Comparison of ENCODE assay signal across 8 mouse cellular contexts in the genomic region with DNA sequence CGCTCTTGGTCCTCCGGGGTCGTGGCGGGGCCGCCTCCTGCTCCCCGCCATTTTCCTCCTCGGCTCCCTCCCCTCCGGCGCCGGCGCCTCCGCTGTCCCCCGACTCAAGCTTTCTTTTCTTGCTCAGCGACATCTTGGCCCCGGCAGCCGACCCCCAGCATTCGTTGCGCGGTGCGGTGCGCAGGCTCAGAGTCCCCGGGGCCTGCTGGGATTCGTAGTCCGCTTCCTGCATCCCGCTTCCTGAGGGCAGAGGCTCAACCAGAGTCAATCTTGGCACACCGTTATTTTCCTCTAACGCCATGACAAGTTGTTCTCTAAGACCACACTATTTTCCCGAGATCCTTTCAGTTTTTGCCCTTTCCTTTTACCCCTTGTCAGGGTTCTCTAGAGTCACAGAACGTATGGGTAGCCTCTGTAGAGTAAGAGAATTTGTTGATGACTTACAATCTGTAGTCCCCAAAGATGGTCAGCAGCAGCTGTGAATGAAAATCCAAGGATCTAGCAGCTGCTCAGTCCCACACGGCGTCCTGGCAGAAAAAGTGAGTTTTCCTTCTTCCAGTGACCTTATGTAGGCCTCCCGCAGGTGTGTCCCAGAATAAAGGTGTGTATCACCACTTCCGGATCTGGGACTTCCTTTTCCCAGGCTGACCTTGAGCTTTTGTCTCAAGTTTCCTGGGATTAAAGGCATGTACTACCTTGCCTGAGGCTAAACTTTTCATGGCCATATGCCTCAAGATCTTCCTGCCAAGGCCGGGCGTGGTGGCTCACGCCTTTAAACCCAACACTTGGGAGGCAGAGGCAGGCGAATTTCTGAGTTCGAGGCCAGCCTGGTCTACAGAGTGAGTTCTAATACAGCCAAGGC. TPM values are rescaled to one million over a fixed set of nuclear protein-coding genes. Genes with fewer than 3 reads are reported as not detected.
DNase-seq lines count a peak whose midpoint lies in the region; ATAC-seq and TF ChIP-seq lines count a peak whose summit lies in the region.

A gene (minus strand): TSS at position 160 of the 862 bp plus-strand sequence.

- peak within 1 kb of the TSS; percentile 95 for H3K9ac ChIP-seq in hindbrain, embryonic 12.5 days
- peak within 1 kb of the TSS; percentile 84 for H3K9ac ChIP-seq in lung, postnatal 0 days (replicated peaks; ENCODE audit: low read depth)

- DNase-seq in WW6 (ENCODE audit: low read depth, low spot score) = peak; percentile 58
- DNase-seq in cerebellum, postnatal 14 days = peak; percentile 92 to 93
- DNase-seq in frontal cortex, postnatal 10 days (ENCODE audit: low spot score in 2 of 2) = peak; percentile 84 to 91
- DNase-seq in layer of hippocampus, postnatal 10 days (ENCODE audit: low spot score in 2 of 2) = peak; percentile 87 to 93
- DNase-seq in lung, postnatal 0 days (ENCODE audit: low spot score) = peak; percentile 90
- peak; percentile 94 for DNase-seq in retina, postnatal 1 day
- peak; percentile 88 to 89 for DNase-seq in urinary bladder, adult 18-20 months (ENCODE audit: low spot score in 2 of 2)

- peak within 1 kb of the TSS; percentile 58 for H3K4me2 ChIP-seq in hindbrain, embryonic 12.5 days (replicated peaks)
- H3K4me2 ChIP-seq in lung, postnatal 0 days (replicated peaks; ENCODE audit: low read depth, low read length) = peak within 1 kb of the TSS; percentile 85

- peaks cover 16% of the 10 kb centered on the region for H3K4me1 ChIP-seq in hindbrain, embryonic 12.5 days
- peaks cover 9% of the 10 kb centered on the region for H3K4me1 ChIP-seq in lung, postnatal 0 days (ENCODE audit: insufficient read depth, low read depth, low read length)

- TF ChIP-seq CTCF in lung, postnatal 0 days (IDR thresholded peaks at IDR 0.05) = no peak

- H3K27me3 ChIP-seq in hindbrain, embryonic 12.5 days = no peaks in the 10 kb centered on the region
- H3K27me3 ChIP-seq in lung, postnatal 0 days (replicated peaks; ENCODE audit: insufficient read depth, low read length) = no peaks in the 10 kb centered on the region

- WGBS in hindbrain, embryonic 12.5 days = 18% methylated on average over 38 of the region's 38 CpGs
- 19% methylated on average over 38 of the region's 38 CpGs for WGBS in lung, postnatal 0 days

- H3K9me3 ChIP-seq in hindbrain, embryonic 12.5 days (replicated peaks) = no peaks in the 10 kb centered on the region
- no peaks in the 10 kb centered on the region for H3K9me3 ChIP-seq in lung, postnatal 0 days (ENCODE audit: low read length)

- ATAC-seq in hindbrain, embryonic 12.5 days (ENCODE audit: low FRiP score) = peak; percentile 95
- peak; percentile 93 for ATAC-seq in lung, postnatal 0 days

- peak within 1 kb of the TSS; percentile 97 for H3K27ac ChIP-seq in hindbrain, embryonic 12.5 days
- H3K27ac ChIP-seq in lung, postnatal 0 days (ENCODE audit: low read length) = peak within 1 kb of the TSS; percentile 91

- peaks cover 16% of the 10 kb centered on the region for H3K36me3 ChIP-seq in hindbrain, embryonic 12.5 days
- H3K36me3 ChIP-seq in lung, postnatal 0 days (ENCODE audit: insufficient read depth, low read length) = no peaks in the 10 kb centered on the region

- H3K4me3 ChIP-seq in hindbrain, embryonic 12.5 days = peak within 1 kb of the TSS; percentile 93
- H3K4me3 ChIP-seq in lung, postnatal 0 days (ENCODE audit: low read depth, low read length) = peak within 1 kb of the TSS; percentile 92

- no peak for TF ChIP-seq EP300 in lung, postnatal 0 days (IDR thresholded peaks at IDR 0.05)

RNA-seq across cellular contexts. Expression of the gene that starts here (rescaled TPM):
- 33.7 and 35.9 TPM in 2 replicates for polyA plus RNA-seq in hindbrain, embryonic 12.5 days (2016; fragmentation: Nextera tagmentation; extraction: Ambion mirVana)
- 10 to 100 TPM; 22.2 to 23.8 TPM for total RNA-seq in layer of hippocampus, postnatal 10 days (2021)
- 7.7 and 8.8 TPM in 2 replicates for polyA plus RNA-seq in lung, postnatal 0 days (2015; fragmentation: Nextera tagmentation; extraction: Ambion mirVana)

Comparison
In these comparisons a context has a peak if more than half of its experiments do, and no peak if none do; other contexts are left out.
1. Peak in every context shown above with its lines: DNase-seq, ATAC-seq, H3K4me3 ChIP-seq and H3K27ac ChIP-seq.